Mouse (Mus musculus) liver, embryonic 13.5 days (tissue): ENCODE measurements at regions not wholly inside any gene's neighbourhood (a gene's known extent, or its start where the extent isn't known, plus 50 kb on each side); places are given as distances from the start of the nearest gene placed in this dataset.

Source experiments
- ATAC-seq: fragments of 200-750 bp; cut with Nextera tagmentation; 2 replicates; pipeline ENCODE4 v1.8.0; 2017; ENCODE audit warnings: low read depth, mild to moderate bottlenecking, moderate number of reproducible peaks, moderate library complexity
- DNase-seq: peaks from one replicate; pipeline ENCODE4 v3.0.0; 2022
- H3K27ac ChIP-seq: fragments of 300-500 bp; sonication (generic); 2 replicates; pipeline ENCODE4 v1.5.1; 2015; ENCODE audit warnings: moderate library complexity, mild to moderate bottlenecking, inconsistent platforms
- H3K27me3 ChIP-seq: fragments of 300-500 bp; sonication (generic); 2 replicates; pipeline ENCODE4 v1.6.1; 2015; ENCODE audit warnings: mild to moderate bottlenecking, inconsistent platforms
- H3K36me3 ChIP-seq: fragments of 300-500 bp; sonication (generic); 2 replicates; pipeline ENCODE4 v1.6.1; 2015; ENCODE audit warnings: mild to moderate bottlenecking, inconsistent platforms
- H3K4me1 ChIP-seq: fragments of 300-500 bp; sonication (generic); replicated peaks from 2 replicates; pipeline ENCODE4 v1.6.1; 2015; ENCODE audit warnings: inconsistent platforms
- H3K4me2 ChIP-seq: fragments of 300-500 bp; sonication (generic); 2 replicates; pipeline ENCODE4 v1.6.1; 2015; ENCODE audit warnings: inconsistent platforms, mild to moderate bottlenecking, moderate library complexity
- H3K4me3 ChIP-seq: fragments of 300-500 bp; sonication (generic); replicated peaks from 2 replicates; pipeline ENCODE4 v1.5.1; 2015; ENCODE audit warnings: mild to moderate bottlenecking, inconsistent platforms
- H3K9ac ChIP-seq: fragments of 300-500 bp; sonication (generic); 2 replicates; pipeline ENCODE4 v1.6.1; 2015; ENCODE audit warnings: mild to moderate bottlenecking, inconsistent platforms
- H3K9me3 ChIP-seq: fragments of 300-500 bp; sonication (generic); replicated peaks from 2 replicates; pipeline ENCODE4 v1.6.1; 2016; ENCODE audit warnings: inconsistent platforms
- WGBS: fragments of 180-500 bp; shearing (Covaris S2); methylation state at CpG from one replicate; pipeline ENCODE4 v1.1.7; 2015; ENCODE audit not compliant: insufficient replicate concordance; 5-methylcytosine and 5-hydroxymethylcytosine counted together

- Histone ChIP-seq H3K4me1 (no peaks in the 10 kb centered on the region), H3K36me3 (no peaks in the 10 kb centered on the region), H3K4me2 (no peak overlapping the region), H3K9me3 (no peaks in the 10 kb centered on the region), H3K9ac (no peak overlapping the region), H3K27me3 (no peaks in the 10 kb centered on the region), H3K27ac (no peak overlapping the region), H3K4me3 (no peak overlapping the region)
- DNase-seq (no peak), ATAC-seq (no peak)
- WGBS, result 46% methylated on average over 2 of the region's 2 CpGs
Observed at GRCm38 (mm10) chr10:92277981-92278380, 444.2 kb downstream of the Nedd1 start.

- 36% methylated on average over 3 of the region's 3 CpGs for WGBS
- Histone ChIP-seq H3K9me3 (no peaks in the 10 kb centered on the region), H3K27ac (no peak overlapping the region), H3K36me3 (no peaks in the 10 kb centered on the region), H3K4me2 (no peak overlapping the region), H3K4me3 (no peak overlapping the region), H3K9ac (no peak overlapping the region), H3K4me1 (no peaks in the 10 kb centered on the region), H3K27me3 (no peaks in the 10 kb centered on the region)
- DNase-seq, result no peak
- no peak for ATAC-seq
Observed at GRCm38 (mm10) chr10:92257815-92258214, 464.4 kb downstream of the Nedd1 start.

GRCm38 (mm10) chr10:92248648-92249047 is 473.6 kb downstream of the Nedd1 start:
- no peak overlapping the region for H3K27ac ChIP-seq
- no peaks in the 10 kb centered on the region for H3K27me3 ChIP-seq
- DNase-seq, result no peak
- WGBS, result 61% methylated on average over 3 of the region's 3 CpGs
- no peak overlapping the region for H3K9ac ChIP-seq
- no peak overlapping the region for H3K4me3 ChIP-seq
- H3K4me1 ChIP-seq, result no peaks in the 10 kb centered on the region
- H3K9me3 ChIP-seq, result no peaks in the 10 kb centered on the region
- no peak overlapping the region for H3K4me2 ChIP-seq
- no peak for ATAC-seq
- no peaks in the 10 kb centered on the region for H3K36me3 ChIP-seq

- no peaks in the 10 kb centered on the region for H3K9me3 ChIP-seq
- H3K4me1 ChIP-seq, result no peaks in the 10 kb centered on the region
- WGBS, result 57% methylated on average over 5 of the region's 5 CpGs
- no peak for ATAC-seq
- no peaks in the 10 kb centered on the region for H3K27me3 ChIP-seq
- H3K27ac ChIP-seq, result no peak overlapping the region
- DNase-seq, result no peak
- H3K4me3 ChIP-seq, result no peak overlapping the region
- no peaks in the 10 kb centered on the region for H3K36me3 ChIP-seq
- H3K4me2 ChIP-seq, result no peak overlapping the region
- H3K9ac ChIP-seq, result no peak overlapping the region
Observed at GRCm38 (mm10) chr10:92247449-92247805, 474.8 kb downstream of the Nedd1 start.

GRCm38 (mm10) chr10:92246785-92247448 is 475.3 kb downstream of the Nedd1 start:
- Histone ChIP-seq H3K27ac (no peak overlapping the region), H3K9ac (no peak overlapping the region), H3K27me3 (no peaks in the 10 kb centered on the region), H3K4me2 (no peak overlapping the region), H3K4me3 (no peak overlapping the region), H3K4me1 (no peaks in the 10 kb centered on the region), H3K9me3 (no peaks in the 10 kb centered on the region), H3K36me3 (no peaks in the 10 kb centered on the region)
- WGBS, result 36% methylated on average over 7 of the region's 7 CpGs
- ATAC-seq (no peak), DNase-seq (no peak)

- no peak for DNase-seq
- WGBS, result 64% methylated on average over 11 of the region's 11 CpGs
- Histone ChIP-seq H3K9me3 (no peaks in the 10 kb centered on the region), H3K27me3 (no peaks in the 10 kb centered on the region), H3K27ac (no peak overlapping the region), H3K4me2 (no peak overlapping the region), H3K36me3 (no peaks in the 10 kb centered on the region), H3K4me3 (no peak overlapping the region), H3K4me1 (no peaks in the 10 kb centered on the region), H3K9ac (no peak overlapping the region)
- no peak for ATAC-seq
Observed at GRCm38 (mm10) chr10:92242714-92243440, 479.3 kb downstream of the Nedd1 start.

- H3K4me1 ChIP-seq, result no peaks in the 10 kb centered on the region
- H3K4me2 ChIP-seq, result no peak overlapping the region
- H3K9ac ChIP-seq, result no peak overlapping the region
- H3K27ac ChIP-seq, result no peak overlapping the region
- no peak overlapping the region for H3K4me3 ChIP-seq
- no peaks in the 10 kb centered on the region for H3K36me3 ChIP-seq
- H3K9me3 ChIP-seq, result no peaks in the 10 kb centered on the region
- no peak for ATAC-seq
- H3K27me3 ChIP-seq, result no peaks in the 10 kb centered on the region
- no peak for DNase-seq
- 56% methylated on average over 5 of the region's 5 CpGs for WGBS
Observed at GRCm38 (mm10) chr10:92237881-92238280, 484.3 kb downstream of the Nedd1 start.

GRCm38 (mm10) chr10:92232081-92232480 is 490.1 kb downstream of the Nedd1 start:
- H3K27me3 ChIP-seq, result no peaks in the 10 kb centered on the region
- WGBS, result 40% methylated on average over 2 of the region's 2 CpGs

GRCm38 (mm10) chr10:92225818-92226217 is 496.4 kb downstream of the Nedd1 start:
- DNase-seq (no peak), ATAC-seq (no peak)
- H3K27me3 ChIP-seq, result no peaks in the 10 kb centered on the region
- no peaks in the 10 kb centered on the region for H3K4me1 ChIP-seq
- no peak overlapping the region for H3K4me2 ChIP-seq
- 67% methylated on average over 4 of the region's 4 CpGs for WGBS
- H3K9me3 ChIP-seq, result no peaks in the 10 kb centered on the region
- H3K27ac ChIP-seq, result no peak overlapping the region
- H3K4me3 ChIP-seq, result no peak overlapping the region
- no peaks in the 10 kb centered on the region for H3K36me3 ChIP-seq
- no peak overlapping the region for H3K9ac ChIP-seq

More at GRCm38 (mm10) chr10:92232081-92232480, 490.1 kb downstream of the Nedd1 start:
- Histone ChIP-seq H3K9ac (no peak overlapping the region), H3K27ac (no peak overlapping the region), H3K36me3 (no peaks in the 10 kb centered on the region), H3K4me2 (no peak overlapping the region), H3K9me3 (no peaks in the 10 kb centered on the region), H3K4me3 (no peak overlapping the region), H3K4me1 (no peaks in the 10 kb centered on the region)
- DNase-seq, result no peak
- no peak for ATAC-seq

- 72% methylated on average over 7 of the region's 7 CpGs for WGBS
Observed at GRCm38 (mm10) chr10:92225071-92225470, 497.1 kb downstream of the Nedd1 start.

GRCm38 (mm10) chr10:92219310-92219709 is 502.9 kb downstream of the Nedd1 start:
- Histone ChIP-seq H3K27me3 (no peaks in the 10 kb centered on the region), H3K4me2 (no peak overlapping the region), H3K36me3 (no peaks in the 10 kb centered on the region), H3K9me3 (no peaks in the 10 kb centered on the region), H3K27ac (no peak overlapping the region), H3K9ac (no peak overlapping the region), H3K4me3 (no peak overlapping the region), H3K4me1 (no peaks in the 10 kb centered on the region)
- ATAC-seq, result no peak
- no peak for DNase-seq
- WGBS, result 60% methylated on average over 3 of the region's 3 CpGs

More at GRCm38 (mm10) chr10:92225071-92225470, 497.1 kb downstream of the Nedd1 start:
- H3K27me3 ChIP-seq, result no peaks in the 10 kb centered on the region
- H3K4me3 ChIP-seq, result no peak overlapping the region
- DNase-seq, result no peak
- no peak overlapping the region for H3K4me2 ChIP-seq
- H3K27ac ChIP-seq, result no peak overlapping the region
- H3K36me3 ChIP-seq, result no peaks in the 10 kb centered on the region
- no peaks in the 10 kb centered on the region for H3K4me1 ChIP-seq
- H3K9ac ChIP-seq, result no peak overlapping the region
- no peaks in the 10 kb centered on the region for H3K9me3 ChIP-seq
- no peak for ATAC-seq

- no peaks in the 10 kb centered on the region for H3K4me1 ChIP-seq
- H3K4me2 ChIP-seq, result no peak overlapping the region
- ATAC-seq (no peak), DNase-seq (no peak)
- no peak overlapping the region for H3K27ac ChIP-seq
- H3K27me3 ChIP-seq, result no peaks in the 10 kb centered on the region
- 66% methylated on average over 8 of the region's 8 CpGs for WGBS
- no peak overlapping the region for H3K9ac ChIP-seq
- no peaks in the 10 kb centered on the region for H3K9me3 ChIP-seq
- H3K4me3 ChIP-seq, result no peak overlapping the region
- no peaks in the 10 kb centered on the region for H3K36me3 ChIP-seq
Observed at GRCm38 (mm10) chr10:92170856-92171255, 551.4 kb downstream of the Nedd1 start.
